Mouse (Mus musculus): ENCODE measurements around the gene Fmnl3.

GRCm38 (mm10) chr15:99344961-99345360 is 25.3 kb downstream of the Fmnl3 start:
- TF ChIP-seq CTCF (IDR thresholded peaks at IDR 0.05; ENCODE audit: low read depth, low read length), result no peak
- no peak for TF ChIP-seq GATA2 (IDR thresholded peaks at IDR 0.05; ENCODE audit: borderline replicate concordance, low read depth, low read length)
